In the genomic region with DNA sequence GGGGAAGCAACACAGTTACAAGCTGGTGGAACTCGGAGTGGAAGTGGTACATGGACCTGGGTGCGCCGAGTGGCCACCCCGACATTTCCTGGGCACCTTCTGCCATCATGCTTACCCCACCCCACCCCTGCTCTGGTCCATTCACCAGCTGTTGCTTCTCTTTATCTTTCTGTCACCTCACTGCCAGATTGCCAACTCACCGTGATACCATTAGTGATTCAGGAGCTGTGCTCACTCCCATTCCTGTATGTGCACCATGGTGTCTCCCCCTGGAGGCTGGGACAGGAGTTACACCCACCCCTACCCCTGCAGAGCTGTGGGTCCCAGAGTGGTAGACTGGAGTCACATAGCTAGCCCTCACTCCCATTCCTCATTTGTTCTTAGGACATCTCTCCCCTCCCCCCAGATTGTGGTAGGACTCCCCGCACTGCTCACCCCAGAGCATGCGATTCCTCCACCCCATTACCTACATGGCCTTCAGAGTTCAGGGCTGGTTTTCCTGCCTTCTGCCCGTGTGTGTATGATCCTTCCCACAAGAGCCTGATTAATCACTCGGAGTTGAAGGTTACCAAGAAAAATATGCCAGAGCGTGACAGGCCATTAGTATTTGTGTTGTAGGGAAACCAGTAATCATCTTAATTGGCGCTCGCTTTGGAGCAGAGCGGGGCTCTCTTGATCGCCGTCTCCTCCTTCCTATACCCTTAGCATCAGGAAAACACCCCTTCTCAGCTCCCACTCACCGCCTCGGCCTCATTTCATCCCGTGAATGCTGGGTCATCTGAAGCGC, we compare ENCODE assay signal across 9 mouse cellular contexts. TPM values are rescaled to one million over a fixed set of nuclear protein-coding genes. Genes with fewer than 3 reads are reported as not detected.
DNase-seq lines count a peak whose midpoint lies in the region; ATAC-seq and TF ChIP-seq lines count a peak whose summit lies in the region.
"Had no signal": no experiment of that assay in that cellular context is flagged by ENCODE, and none has a peak within 500 bp of the region (broad histone marks: within the 10 kb centered on the region; RNA-seq: fewer than 3 reads in every experiment).

No protein-coding gene starts in this region.

- no peak for ATAC-seq in kidney, embryonic 16.5 days (ENCODE audit: low FRiP score, low TSS enrichment)
- ATAC-seq in granulocyte monocyte progenitor cell, adult 5-6 weeks (replicated peaks; ENCODE audit: poor library complexity, severe bottlenecking), result peak; percentile 83

- H3K4me1 ChIP-seq in kidney, adult 2 months (ENCODE audit: control insufficient read depth, insufficient read depth, low read length), result no peaks in the 10 kb centered on the region
- no peaks in the 10 kb centered on the region for H3K4me1 ChIP-seq in kidney, embryonic 16.5 days (ENCODE audit: insufficient read depth, low read length)
- H3K4me1 ChIP-seq in E14TG2a.4 (replicated peaks; ENCODE audit: low read depth, low read length), result peaks cover 23% of the 10 kb centered on the region

- no peak overlapping the region for H3K4me2 ChIP-seq in kidney, embryonic 16.5 days (replicated peaks; ENCODE audit: low read depth, low read length)

- no peaks in the 10 kb centered on the region for H3K36me3 ChIP-seq in kidney, adult 2 months (ENCODE audit: control insufficient read depth, insufficient read depth, low read length)
- H3K36me3 ChIP-seq in kidney, embryonic 16.5 days (ENCODE audit: insufficient read depth, low read length), result no peaks in the 10 kb centered on the region
- no peaks in the 10 kb centered on the region for H3K36me3 ChIP-seq in E14TG2a.4 (ENCODE audit: insufficient read depth, low read length)

- no peaks in the 10 kb centered on the region for H3K9me3 ChIP-seq in kidney, embryonic 16.5 days (ENCODE audit: low read length)
- no peaks in the 10 kb centered on the region for H3K9me3 ChIP-seq in E14TG2a.4 (ENCODE audit: low read length)

- DNase-seq in kidney, adult 2 months, result peak; percentile 38
- peak; percentile 54 for DNase-seq in adrenal gland, postnatal 10 days
- DNase-seq in lung, postnatal 14 days, result peak; percentile 41
- DNase-seq in thymus, adult 18-20 months, result peak; percentile 13 to 26
- DNase-seq in right cerebral cortex, postnatal 14 days, result no peak

- no peak overlapping the region for H3K27ac ChIP-seq in kidney, adult 2 months (ENCODE audit: insufficient read depth, low read depth, low read length)
- no peak overlapping the region for H3K27ac ChIP-seq in kidney, embryonic 16.5 days (ENCODE audit: low read length)

- no peak for TF ChIP-seq POLR2A in kidney, adult 2 months (IDR thresholded peaks at IDR 0.05; ENCODE audit: low read depth, low read length)

- no peaks in the 10 kb centered on the region for H3K27me3 ChIP-seq in kidney, adult 2 months (replicated peaks; ENCODE audit: control insufficient read depth, insufficient read depth, low read length)
- no peaks in the 10 kb centered on the region for H3K27me3 ChIP-seq in kidney, embryonic 16.5 days (ENCODE audit: insufficient read depth, low read length)
- no peaks in the 10 kb centered on the region for H3K27me3 ChIP-seq in E14TG2a.4 (ENCODE audit: insufficient read depth, low read length)

- no peak overlapping the region for H3K4me3 ChIP-seq in kidney, adult 2 months (ENCODE audit: insufficient read depth, low read depth, low read length)
- no peak overlapping the region for H3K4me3 ChIP-seq in kidney, embryonic 16.5 days (ENCODE audit: low read length)
- H3K4me3 ChIP-seq in E14TG2a.4 (replicated peaks; ENCODE audit: low read length), result no peak overlapping the region
- H3K4me3 ChIP-seq: myocyte had no signal

- WGBS in kidney, adult 2 months, result 78% methylated on average over 19 of the region's 19 CpGs
- WGBS in kidney, embryonic 16.5 days, result 64% methylated on average over 19 of the region's 19 CpGs

- H3K9ac ChIP-seq in kidney, embryonic 16.5 days (replicated peaks; ENCODE audit: low read length), result no peak overlapping the region

- TF ChIP-seq CTCF in kidney, adult 2 months (conservative IDR thresholded peaks at IDR 0.05; ENCODE audit: insufficient read depth, insufficient read length, low read depth, low read length), result peak; percentile 76
- peak; percentile 97 for TF ChIP-seq CTCF in E14TG2a.4 (conservative IDR thresholded peaks at IDR 0.05; ENCODE audit: low read length)

RNA-seq across cellular contexts. Expression of gene Sap30l, which starts 54.0 kb away (rescaled TPM):
- 37.9 TPM in 2 replicates for polyA plus RNA-seq in kidney, adult 2 months (2012; rRNA removed)
- 6.1 and 7.1 TPM in 2 replicates for polyA plus RNA-seq in kidney, embryonic 16.5 days (2015; fragmentation: Nextera tagmentation; extraction: Ambion mirVana)
- 10 to 100 TPM; 36.4 to 36.6 TPM for total RNA-seq in adrenal gland, postnatal 10 days (2021)
- total RNA-seq in granulocyte monocyte progenitor cell, adult 5-6 weeks (2014; fragmentation: Nextera tagmentation), result 9.7 and 14.0 TPM in 2 replicates
- total RNA-seq in granulocyte monocyte progenitor cell, adult 5-6 weeks (2017), result 13.3 and 21.9 TPM in 2 replicates
